Mouse (Mus musculus): ENCODE data around the gene Rhobtb1. TPM values are rescaled to one million over a fixed set of nuclear protein-coding genes. Genes with fewer than 3 reads are reported as not detected.

The Rhobtb1 gene
- total RNA-seq, 2 experiments from 2014 or later, result 63.9 to 131 TPM

- DNase-seq, result no peak
- intact Hi-C loops (cut with DNase I), result no loop called here
Observed at GRCm38 (mm10) chr10:69207481-69207880, 56.2 kb downstream of the Rhobtb1 start.

- no peak for DNase-seq
- intact Hi-C loops (cut with DNase I), result no loop called here
Observed at GRCm38 (mm10) chr10:69207981-69208630, 56.9 kb downstream of the Rhobtb1 start.

- no peak for DNase-seq
- intact Hi-C loops (cut with DNase I), result no loop called here
Observed at GRCm38 (mm10) chr10:69208705-69209104, 57.5 kb downstream of the Rhobtb1 start.

- intact Hi-C loops (cut with DNase I), result no loop called here
Observed at GRCm38 (mm10) chr10:69210006-69210405, 58.8 kb downstream of the Rhobtb1 start.

GRCm38 (mm10) chr10:69210659-69211058, 59.4 kb downstream of the Rhobtb1 start:
- intact Hi-C loops (cut with DNase I), result no loop called here

More at GRCm38 (mm10) chr10:69210006-69210405, 58.8 kb downstream of the Rhobtb1 start:
- DNase-seq, result no peak

GRCm38 (mm10) chr10:69211560-69211959, 60.3 kb downstream of the Rhobtb1 start:
- DNase-seq, result peak; percentile 56 to 58
- intact Hi-C loops (cut with DNase I), result no loop called here

More at GRCm38 (mm10) chr10:69210659-69211058, 59.4 kb downstream of the Rhobtb1 start:
- no peak for DNase-seq

- intact Hi-C loops (cut with DNase I), result loop anchor here (2.0 kb wide), 3 partner anchors 25 to 65 kb away; no protein-coding TSS in a partner anchor
- peak; percentile 73 for DNase-seq
Observed at GRCm38 (mm10) chr10:69211976-69212375, 60.7 kb downstream of the Rhobtb1 start.

GRCm38 (mm10) chr10:69212542-69213440, 61.6 kb downstream of the Rhobtb1 start, which contains the start of gene A930033H14Rik:
A930033H14Rik (minus strand) TSS chr10:69213098.
- peak; percentile 92 to 93 for DNase-seq
- intact Hi-C loops (cut with DNase I), result loop anchor here (2.0 kb wide), 3 partner anchors 26 to 64 kb away; no protein-coding TSS in a partner anchor

GRCm38 (mm10) chr10:69213451-69213877, 62.2 kb downstream of the Rhobtb1 start:
- DNase-seq, result peak in 1 of 2 experiments; percentile 60
- intact Hi-C loops (cut with DNase I), result loop anchor here (2.0 kb wide), 3 partner anchors 27 to 63 kb away; no protein-coding TSS in a partner anchor

GRCm38 (mm10) chr10:69213986-69214385, 62.8 kb downstream of the Rhobtb1 start:
- peak; percentile 42 to 59 for DNase-seq
- intact Hi-C loops (cut with DNase I), result loop anchor here (2.0 kb wide), 3 partner anchors 27 to 63 kb away; no protein-coding TSS in a partner anchor

- intact Hi-C loops (cut with DNase I), result no loop called here
- no peak for DNase-seq
Observed at GRCm38 (mm10) chr10:69217127-69217690, 66.0 kb downstream of the Rhobtb1 start.

- DNase-seq, result peak; percentile 79 to 87
- intact Hi-C loops (cut with DNase I), result no loop called here
Observed at GRCm38 (mm10) chr10:69218458-69219288, 67.4 kb downstream of the Rhobtb1 start.

- intact Hi-C loops (cut with DNase I), result no loop called here
- DNase-seq, result no peak
Observed at GRCm38 (mm10) chr10:69219289-69219626, 68.0 kb downstream of the Rhobtb1 start.

- DNase-seq, result peak; percentile 48 to 70
- intact Hi-C loops (cut with DNase I), result no loop called here
Observed at GRCm38 (mm10) chr10:69220296-69220695, 69.1 kb downstream of the Rhobtb1 start.

- DNase-seq, result no peak
- intact Hi-C loops (cut with DNase I), result no loop called here
Observed at GRCm38 (mm10) chr10:69221148-69221547, 69.9 kb downstream of the Rhobtb1 start.

- peak in 1 of 2 experiments; percentile 15 for DNase-seq
- intact Hi-C loops (cut with DNase I), result no loop called here
Observed at GRCm38 (mm10) chr10:69221955-69222354, 70.7 kb downstream of the Rhobtb1 start.

GRCm38 (mm10) chr10:69223232-69223631, 72.0 kb downstream of the Rhobtb1 start:
- DNase-seq, result no peak

GRCm38 (mm10) chr10:69224276-69224675, 73.0 kb downstream of the Rhobtb1 start:
- intact Hi-C loops (cut with DNase I), result no loop called here
- DNase-seq, result no peak

More at GRCm38 (mm10) chr10:69223232-69223631, 72.0 kb downstream of the Rhobtb1 start:
- intact Hi-C loops (cut with DNase I), result no loop called here

GRCm38 (mm10) chr10:69225471-69225870, 74.2 kb downstream of the Rhobtb1 start:
- DNase-seq, result no peak
- intact Hi-C loops (cut with DNase I), result no loop called here

- intact Hi-C loops (cut with DNase I), result no loop called here
- no peak for DNase-seq
Observed at GRCm38 (mm10) chr10:69225951-69226350, 74.7 kb downstream of the Rhobtb1 start.

Data from heart, postnatal 10 days (tissue).